Comparison of ENCODE assay signal across 10 mouse cellular contexts in genomic region chr11:33070520-33070919, GRCm38 (mm10).
DNase-seq lines count a peak whose midpoint lies in the region; ATAC-seq and TF ChIP-seq lines count a peak whose summit lies in the region.
"Had no signal": no experiment of that assay in that cellular context is flagged by ENCODE, and none has a peak within 500 bp of the region (broad histone marks: within the 10 kb centered on the region; RNA-seq: fewer than 3 reads in every experiment).

No protein-coding gene starts in this region.

- TF ChIP-seq POLR2A in limb, embryonic 14.5 days (IDR thresholded peaks at IDR 0.05; ENCODE audit: borderline replicate concordance, extremely low read depth, insufficient read depth, insufficient read length): no peak

- H3K27me3 ChIP-seq in limb, embryonic 14.5 days (ENCODE audit: control insufficient read depth, insufficient read depth, low read length): no peaks in the 10 kb centered on the region
- H3K27me3 ChIP-seq in limb, embryonic 10.5 days (ENCODE audit: low read depth, poor library complexity, severe bottlenecking): no peaks in the 10 kb centered on the region

- H3K4me1 ChIP-seq in limb, embryonic 14.5 days (ENCODE audit: control insufficient read depth, insufficient read depth, low read length): peaks cover 16% of the 10 kb centered on the region
- peaks cover 11% of the 10 kb centered on the region for H3K4me1 ChIP-seq in limb, embryonic 10.5 days

- no peaks in the 10 kb centered on the region for H3K36me3 ChIP-seq in limb, embryonic 14.5 days (ENCODE audit: control insufficient read depth, insufficient read depth, low read length)
- no peaks in the 10 kb centered on the region for H3K36me3 ChIP-seq in limb, embryonic 10.5 days

- no peaks in the 10 kb centered on the region for H3K9me3 ChIP-seq in limb, embryonic 14.5 days (ENCODE audit: control insufficient read depth, low read length)
- H3K9me3 ChIP-seq in limb, embryonic 10.5 days (replicated peaks): no peaks in the 10 kb centered on the region

- no peak overlapping the region for H3K9ac ChIP-seq in limb, embryonic 14.5 days (ENCODE audit: low read depth, low read length, severe bottlenecking)
- H3K9ac ChIP-seq: liver, postnatal 0 days had no signal

- H3K27ac ChIP-seq in limb, embryonic 14.5 days (replicated peaks; ENCODE audit: low read depth, low read length): no peak overlapping the region
- no peak overlapping the region for H3K27ac ChIP-seq in limb, embryonic 10.5 days

- no peak overlapping the region for H3K4me3 ChIP-seq in limb, embryonic 14.5 days (replicated peaks; ENCODE audit: low read length)
- H3K4me3 ChIP-seq in limb, embryonic 10.5 days: no peak overlapping the region
- H3K4me3 ChIP-seq: erythroblast, embryonic 14.5 days had no signal

- peak; percentile 25 for DNase-seq in limb, embryonic 14.5 days (ENCODE audit: low spot score)
- no peak for DNase-seq in limb, embryonic 10.5 days (ENCODE audit: low spot score)
- DNase-seq in embryo, embryonic 10.5 days (ENCODE audit: low spot score): peak; percentile 18
- peak; percentile 22 for DNase-seq in layer of hippocampus, adult 9-11 months
- DNase-seq in right cerebral cortex, postnatal 14 days: peak; percentile 55
- no peak for DNase-seq in spleen, postnatal 4 days (ENCODE audit: low spot score in 2 of 2)
- no peak for DNase-seq in testis, postnatal 10 days (ENCODE audit: low spot score)
- DNase-seq in thymus, adult 18-20 months: no peak
- DNase-seq: liver, postnatal 0 days had no signal

- no peak for ATAC-seq in limb, embryonic 14.5 days (ENCODE audit: low FRiP score, low read depth)
- ATAC-seq: liver, postnatal 0 days had no signal

- WGBS in limb, embryonic 14.5 days: 49% methylated on average over 6 of the region's 6 CpGs
- WGBS in limb, embryonic 10.5 days: 85% methylated on average over 6 of the region's 6 CpGs

- no peak overlapping the region for H3K4me2 ChIP-seq in limb, embryonic 14.5 days (replicated peaks; ENCODE audit: low read depth, low read length, severe bottlenecking)

Comparison
In these comparisons a context has a peak if more than half of its experiments do, and no peak if none do; other contexts are left out.
1. DNase-seq: peak in limb, embryonic 14.5 days (single experiment), embryo, embryonic 10.5 days (single experiment), layer of hippocampus, adult 9-11 months (single experiment) and right cerebral cortex, postnatal 14 days (single experiment); none in limb, embryonic 10.5 days (single experiment), spleen, postnatal 4 days (0 of 2), testis, postnatal 10 days (single experiment) and thymus, adult 18-20 months (0 of 2).